Mouse (Mus musculus) bone marrow, adult 2 months (tissue): Measurements from ENCODE around the gene Prdx3. TPM values are rescaled to one million over a fixed set of nuclear protein-coding genes. Genes with fewer than 3 reads are reported as not detected.
"Not testable (repeated sequence)": the region's sequence is repeated elsewhere in the genome, so short reads cannot be mapped to it uniquely, and the experiment has no call there.

Source experiments
- H3K27ac ChIP-seq: fragments of 200-500 bp; 2 replicates; pipeline ENCODE4 v1.5.1; 2012; ENCODE audit warnings: low read depth, mild to moderate bottlenecking, control low read depth, inconsistent platforms, low read length; ENCODE audit not compliant: control insufficient read depth, poor library complexity, insufficient read depth
- H3K4me1 ChIP-seq: fragments of 200-500 bp; 2 replicates; pipeline ENCODE4 v1.6.1; 2011; ENCODE audit warnings: low read length; ENCODE audit not compliant: control insufficient read depth, insufficient read depth
- H3K4me3 ChIP-seq: fragments of 200-500 bp; replicated peaks from 2 replicates; pipeline ENCODE3; 2011; ENCODE audit warnings: mild to moderate bottlenecking, low read depth, low read length, control low read depth; ENCODE audit not compliant: control insufficient read depth
- CTCF ChIP-seq: fragments of 200-500 bp; IDR thresholded peaks from 2 replicates; pipeline ENCODE4 v1.5.1; 2011; ENCODE audit warnings: low read length, control low read depth; ENCODE audit not compliant: control insufficient read depth, insufficient read depth
- POLR2A ChIP-seq: fragments of 200-500 bp; IDR thresholded peaks from 2 replicates; pipeline ENCODE4 v1.6.1; 2011; ENCODE audit warnings: low read depth, mild to moderate bottlenecking, control low read depth, low read length, borderline replicate concordance; ENCODE audit not compliant: control insufficient read depth
- WGBS: fragments of 180-500 bp; shearing (Covaris S2); methylation state at CpG from one replicate; pipeline ENCODE4 v1.1.7; 2018; 5-methylcytosine and 5-hydroxymethylcytosine counted together
- polyA plus RNA-seq: library from polyadenylated mRNA; stranded (reverse); fragments of >200 nt; gene quantifications from 2 replicates; pipeline ENCODE4 v1.2.4, GENCODE M21; 2011; ENCODE audit warnings: low replicate concordance; ENCODE audit not compliant: missing spikeins, insufficient read depth, insufficient read length

Gene Prdx3
- polyA plus RNA-seq, 1 experiment = 72.6 TPM

DNA sequence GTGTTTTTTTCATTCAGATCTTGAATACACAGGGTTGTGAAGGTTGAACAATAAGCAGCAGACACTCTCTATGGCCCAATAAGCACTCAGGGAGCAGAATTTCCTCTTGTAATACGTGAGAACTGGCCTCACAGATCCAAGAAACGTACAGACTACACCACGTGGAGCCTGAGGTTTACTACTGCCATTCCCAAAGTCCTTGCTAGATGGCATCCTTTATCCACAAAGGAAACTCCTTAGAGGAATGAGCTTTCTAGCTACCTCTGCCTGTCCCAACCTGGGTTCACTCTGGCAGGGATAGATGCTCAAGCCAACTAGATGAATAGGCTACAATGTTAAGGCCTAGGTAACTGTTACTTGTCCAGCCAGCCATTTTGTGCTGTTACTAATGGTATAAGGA is 8.8 kb upstream of the Prdx3 start:
- TF ChIP-seq CTCF (no peak), POLR2A (no peak)
- Histone ChIP-seq H3K4me3 (no peak overlapping the region), H3K4me1 (no peaks in the 10 kb centered on the region), H3K27ac (no peak overlapping the region)
- WGBS = 63% methylated on average over 3 of the region's 3 CpGs

DNA sequence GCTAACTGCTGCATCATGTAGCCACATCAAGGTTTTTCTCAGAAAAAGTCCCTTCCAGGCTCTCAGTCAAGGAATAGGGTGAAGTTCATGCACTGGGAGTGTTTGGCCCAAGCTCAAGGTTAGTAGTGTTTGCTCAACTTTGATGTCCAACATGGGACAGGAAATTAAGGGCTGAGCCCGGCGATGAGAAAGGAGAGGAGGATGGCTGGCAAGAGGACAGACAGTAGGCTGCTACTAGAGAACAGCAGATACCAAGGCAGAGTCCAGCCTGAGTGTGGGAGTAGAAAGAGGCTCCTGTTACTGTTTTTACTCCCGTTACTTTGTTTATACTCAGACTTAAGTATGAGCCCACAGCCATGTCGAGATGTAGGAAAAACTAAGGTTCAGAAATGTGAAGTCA is 855 bp downstream of the Prdx3 start:
- Histone ChIP-seq H3K4me3 (peak overlapping the region; percentile 86), H3K27ac (peak overlapping the region; percentile 79), H3K4me1 (no peaks in the 10 kb centered on the region; the same call in 1 of the 2 replicates)
- TF ChIP-seq POLR2A (no peak), CTCF (no peak)
- WGBS = 9% methylated on average over 4 of the region's 4 CpGs

GRCm38 (mm10) chr19:60872272-60872671 is 2.1 kb downstream of the Prdx3 start:
- H3K4me1 ChIP-seq = no peaks in the 10 kb centered on the region; the same call in 1 of the 2 replicates
- H3K4me3 ChIP-seq = peak overlapping the region; percentile 36
- WGBS = 16% methylated on average over 1 of the region's 1 CpGs

DNA sequence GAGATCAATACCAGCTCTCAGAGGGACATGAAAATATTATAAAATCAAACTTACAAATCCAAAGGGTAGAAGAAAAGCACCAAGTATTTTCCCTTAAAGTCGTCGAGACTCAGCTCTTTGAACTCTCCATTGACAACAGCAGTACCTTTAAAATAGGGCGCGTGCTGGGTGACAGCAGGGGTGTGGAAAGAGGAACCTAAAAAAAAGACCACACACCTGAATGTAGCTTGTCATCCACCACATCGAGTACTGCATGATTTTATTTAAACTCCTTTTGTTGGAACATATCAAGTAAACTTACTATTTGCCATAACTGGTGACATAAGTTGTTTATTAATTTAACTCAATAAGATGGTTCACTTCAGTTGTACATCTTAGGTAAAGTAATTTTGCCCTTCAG is 3.0 kb downstream of the Prdx3 start:
- Histone ChIP-seq H3K4me3 (no peak overlapping the region), H3K27ac (no peak overlapping the region), H3K4me1 (no peaks in the 10 kb centered on the region; the same call in 1 of the 2 replicates)
- no peak for TF ChIP-seq CTCF
- no peak for TF ChIP-seq POLR2A
- 78% methylated on average over 5 of the region's 5 CpGs for WGBS

More at GRCm38 (mm10) chr19:60872272-60872671, 2.1 kb downstream of the Prdx3 start:
- H3K27ac ChIP-seq = no peak overlapping the region
- TF ChIP-seq POLR2A = no peak
- TF ChIP-seq CTCF = no peak

GRCm38 (mm10) chr19:60870489-60870888 is 3.9 kb downstream of the Prdx3 start:
- no peaks in the 10 kb centered on the region; the same call in 1 of the 2 replicates for H3K4me1 ChIP-seq
- no peak for TF ChIP-seq CTCF
- no peak for TF ChIP-seq POLR2A
- no peak overlapping the region for H3K4me3 ChIP-seq
- H3K27ac ChIP-seq = no peak overlapping the region
- WGBS = 53% methylated on average over 1 of the region's 1 CpGs

GRCm38 (mm10) chr19:60866169-60866568 is 8.2 kb downstream of the Prdx3 start:
- not testable (repeated sequence) for H3K27ac ChIP-seq, H3K4me1 ChIP-seq, H3K4me3 ChIP-seq
- 94% methylated on average over 4 of the region's 4 CpGs for WGBS

DNA sequence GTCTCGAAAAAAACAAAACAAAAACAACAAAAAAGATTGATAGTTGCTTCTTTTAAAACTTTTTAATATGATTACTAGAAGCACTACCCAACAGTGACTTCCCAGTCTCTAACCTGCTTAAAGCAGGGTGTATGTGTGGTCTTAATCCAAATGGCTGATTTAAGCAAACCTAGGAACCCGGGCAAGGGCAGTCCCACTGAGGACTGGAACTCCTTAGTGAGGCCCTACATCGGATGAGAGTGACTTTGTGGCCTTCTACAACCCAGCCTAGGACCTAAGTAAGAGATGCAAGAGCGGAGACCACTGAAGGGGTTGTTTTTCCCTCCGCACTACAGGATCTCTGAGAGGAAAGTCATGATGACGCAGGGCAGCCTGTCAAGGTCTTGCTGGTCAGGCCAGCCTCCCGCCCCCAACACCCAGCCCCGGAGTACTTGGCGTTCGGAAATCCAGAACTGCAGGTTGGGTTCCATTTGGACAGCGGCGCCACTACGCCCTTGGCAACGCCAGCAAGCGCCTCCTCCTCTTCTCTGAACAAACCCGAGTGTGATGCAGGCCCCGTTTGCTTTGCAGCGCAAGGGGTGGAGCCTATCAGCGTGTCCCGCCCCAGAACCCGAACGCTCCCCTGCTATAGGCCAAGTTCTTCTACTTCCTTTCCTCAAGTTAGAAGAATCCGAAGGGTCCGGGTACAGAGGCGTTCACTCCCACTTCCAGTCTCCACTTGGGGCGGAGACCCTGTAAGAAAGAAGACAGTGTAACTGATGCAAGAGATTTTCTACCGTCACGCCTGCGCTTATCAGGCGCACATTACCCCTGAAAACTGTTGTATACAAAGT is 13.3 kb downstream of the Prdx3 start, which contains the start of gene Sfxn4:
Gene Sfxn4 (minus strand): TSS at position 612 of the 833 bp plus-strand sequence.
- peak within 1 kb of the TSS; percentile 74 for H3K4me3 ChIP-seq
- no peaks in the 10 kb centered on the region for H3K4me1 ChIP-seq
- H3K27ac ChIP-seq = peak within 1 kb of the TSS; percentile 49; the same call in 1 of the 2 replicates
- WGBS = 3% methylated on average over 30 of the region's 30 CpGs
- peak; percentile 76 for TF ChIP-seq POLR2A
- TF ChIP-seq CTCF = no peak

DNA sequence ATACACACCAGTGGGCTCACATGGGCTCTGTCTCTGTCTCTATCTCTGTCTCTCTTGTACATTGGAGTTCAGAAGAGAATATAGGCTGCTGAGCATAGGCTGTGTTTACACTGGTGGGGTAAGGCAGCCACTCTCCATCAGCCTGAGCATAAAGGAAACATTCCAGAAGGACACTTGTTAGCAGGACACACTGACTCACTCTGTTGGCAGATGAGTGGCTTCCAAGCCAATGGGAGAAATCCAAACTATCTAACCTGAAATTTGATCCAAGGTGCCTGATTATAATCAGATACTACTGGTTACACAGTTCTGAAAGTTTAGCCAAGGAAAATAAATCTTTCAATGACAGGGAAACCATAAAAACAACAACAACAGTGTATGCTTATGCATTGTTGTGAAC is 28.6 kb downstream of the Prdx3 start:
- TF ChIP-seq CTCF = no peak
- Histone ChIP-seq H3K27ac (no peak overlapping the region), H3K4me1 (no peaks in the 10 kb centered on the region), H3K4me3 (no peak overlapping the region)

GRCm38 (mm10) chr19:60843324-60843723 is 31.0 kb downstream of the Prdx3 start:
- Histone ChIP-seq H3K4me1 (no peaks in the 10 kb centered on the region), H3K27ac (no peak overlapping the region)
- no peak for TF ChIP-seq POLR2A
- no peak for TF ChIP-seq CTCF

More at GRCm38 (mm10) chr19:60843324-60843723, 31.0 kb downstream of the Prdx3 start:
- H3K4me3 ChIP-seq = no peak overlapping the region
